Mouse (Mus musculus): Measurements from ENCODE around the gene Adam6a. TPM values are rescaled to one million over a fixed set of nuclear protein-coding genes. Genes with fewer than 3 reads are reported as not detected.
"Not testable (repeated sequence)": the region's sequence is repeated elsewhere in the genome, so short reads cannot be mapped to it uniquely, and the experiment has no call there.

Adam6a gene
- polyA plus RNA-seq (2012; ENCODE audit: insufficient read depth, insufficient read length, missing spikeins), result not detected in 2 replicates

DNA sequence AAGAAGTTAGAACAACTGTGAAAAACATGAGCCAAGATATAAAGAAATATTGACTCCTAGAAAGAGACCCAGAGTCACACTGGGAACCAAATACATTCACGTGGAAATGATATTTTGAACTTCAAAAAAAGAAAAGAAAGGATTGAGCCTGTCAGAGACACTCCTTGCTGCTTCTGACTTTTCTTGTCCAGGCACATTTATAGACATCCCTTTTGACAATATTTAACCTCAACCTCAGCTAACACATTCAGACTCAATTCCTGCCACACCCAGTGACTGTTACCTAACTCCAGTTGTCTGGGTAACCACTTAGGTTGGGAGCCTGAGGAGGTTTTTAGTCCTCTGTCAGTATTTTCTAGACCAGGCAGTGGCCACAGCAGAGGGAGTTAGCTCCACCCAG is at the start of gene Adam6a:
Adam6a (plus strand) TSS at position 301 of the 400 bp plus-strand sequence.
- H3K4me3 ChIP-seq (ENCODE audit: insufficient read depth, low read depth, low read length); H3K4me1 ChIP-seq (ENCODE audit: control insufficient read depth, insufficient read depth, insufficient read length, low read length); H3K27ac ChIP-seq (replicated peaks; ENCODE audit: low read depth, low read length): not testable (repeated sequence)

DNA sequence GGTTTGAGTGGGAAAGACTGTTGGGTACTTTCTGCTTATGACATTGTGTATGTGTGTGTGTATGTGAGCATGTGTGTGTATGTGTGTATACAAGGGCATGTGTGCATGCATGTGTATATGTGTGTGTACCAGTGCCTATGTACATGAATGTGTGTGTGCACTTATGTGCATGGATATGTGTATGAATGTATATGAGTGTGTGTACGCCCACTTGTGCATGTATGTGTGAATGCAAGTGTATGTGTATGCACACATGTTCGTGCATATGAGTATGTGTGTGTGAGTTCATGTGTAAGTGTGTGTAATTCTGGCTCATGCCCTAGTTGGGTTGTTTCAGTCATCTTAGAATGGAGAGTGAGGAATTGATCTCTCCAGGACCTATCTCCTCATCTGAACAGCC is 17.8 kb upstream of the Adam6a start:
- H3K27ac ChIP-seq (replicated peaks; ENCODE audit: low read depth, low read length), result no peak overlapping the region
- no peak overlapping the region for H3K4me3 ChIP-seq (ENCODE audit: insufficient read depth, low read depth, low read length)
- H3K4me1 ChIP-seq (ENCODE audit: control insufficient read depth, insufficient read depth, insufficient read length, low read length), result no peaks in the 10 kb centered on the region

DNA sequence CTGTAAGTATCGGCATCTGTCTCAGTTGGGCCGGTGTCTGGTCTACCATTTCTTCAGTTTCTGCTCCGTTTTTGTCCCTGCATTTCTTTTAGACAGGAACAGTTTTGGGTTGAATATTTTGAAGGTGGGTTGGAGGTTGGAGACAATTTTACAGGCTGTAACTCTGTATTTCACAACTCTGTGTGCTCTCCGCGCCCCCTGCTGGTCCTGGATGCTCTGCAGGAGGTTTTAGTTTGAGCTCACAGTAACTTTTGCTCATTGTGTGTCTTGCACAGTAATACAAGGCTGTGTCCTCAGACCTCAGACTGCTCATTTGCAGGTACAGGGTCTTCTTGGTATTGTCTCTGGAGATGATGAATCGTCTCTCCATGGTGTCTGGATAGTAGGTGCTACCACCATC is 34.5 kb downstream of the Adam6a start:
- Histone ChIP-seq H3K4me3 (ENCODE audit: insufficient read depth, low read depth, low read length) (no peak overlapping the region), H3K4me1 (ENCODE audit: control insufficient read depth, insufficient read depth, insufficient read length, low read length) (no peaks in the 10 kb centered on the region), H3K27ac (replicated peaks; ENCODE audit: low read depth, low read length) (no peak overlapping the region)

- no peak overlapping the region for H3K4me3 ChIP-seq (ENCODE audit: insufficient read depth, low read depth, low read length)
- H3K4me1 ChIP-seq (ENCODE audit: control insufficient read depth, insufficient read depth, insufficient read length, low read length), result no peaks in the 10 kb centered on the region
Measured at GRCm38 (mm10) chr12:113588001-113588400, 44.3 kb downstream of the Adam6a start.

More at GRCm38 (mm10) chr12:113588001-113588400, 44.3 kb downstream of the Adam6a start:
- no peak overlapping the region for H3K27ac ChIP-seq (replicated peaks; ENCODE audit: low read depth, low read length)

Other genes with a start within 250 kb of the Adam6a start
- not detected in 2 replicates for gene Adam6b, start 54.4 kb upstream of the Adam6a start, polyA plus RNA-seq (2012; ENCODE audit: insufficient read depth, insufficient read length, missing spikeins)